Comparison of ENCODE assay signal across 8 mouse cellular contexts in genomic region chr4:118134485-118135365, GRCm38 (mm10). TPM values are rescaled to one million over a fixed set of nuclear protein-coding genes. Genes with fewer than 3 reads are reported as not detected.
DNase-seq lines count a peak whose midpoint lies in the region; ATAC-seq lines count a peak whose summit lies in the region.

Gene St3gal3, minus strand, starts transcription at chr4:118134914.

- H3K27me3 ChIP-seq in hindbrain, embryonic 12.5 days, result no peaks in the 10 kb centered on the region

- H3K4me2 ChIP-seq in hindbrain, embryonic 12.5 days (replicated peaks), result peak within 1 kb of the TSS; percentile 82

- H3K27ac ChIP-seq in hindbrain, embryonic 12.5 days, result peak within 1 kb of the TSS; percentile 88

- H3K9me3 ChIP-seq in hindbrain, embryonic 12.5 days (replicated peaks), result no peaks in the 10 kb centered on the region

- H3K9ac ChIP-seq in hindbrain, embryonic 12.5 days, result peak within 1 kb of the TSS; percentile 92

- peak; percentile 99 for ATAC-seq in hindbrain, embryonic 12.5 days (ENCODE audit: low FRiP score)

- peaks cover 15% of the 10 kb centered on the region for H3K4me1 ChIP-seq in hindbrain, embryonic 12.5 days

- peak; percentile 100 for DNase-seq in Muller cell, postnatal 12 days (ENCODE audit: inconsistent ontology term)
- DNase-seq in cerebellum, adult 9-11 months, result peak; percentile 98
- DNase-seq in frontal cortex, postnatal 10 days (ENCODE audit: low spot score in 2 of 2), result peak; percentile 96 to 98
- DNase-seq in layer of hippocampus, postnatal 14 days (ENCODE audit: low spot score in 2 of 2), result peak; percentile 98 to 99
- DNase-seq in lung, postnatal 14 days, result peak; percentile 98
- peak; percentile 50 for DNase-seq in retina, adult 2 months (ENCODE audit: low read depth, low spot score)
- peak; percentile 92 to 95 for DNase-seq in thymus, postnatal 36 days

- peaks cover 37% of the 10 kb centered on the region for H3K36me3 ChIP-seq in hindbrain, embryonic 12.5 days

- H3K4me3 ChIP-seq in hindbrain, embryonic 12.5 days, result peak within 1 kb of the TSS; percentile 99

- under 1% methylated on average over 81 of the region's 84 CpGs for WGBS in hindbrain, embryonic 12.5 days

RNA-seq across cellular contexts. Expression of gene St3gal3, which starts in this region (rescaled TPM):
- 10.9 TPM in 2 replicates for polyA plus RNA-seq in hindbrain, embryonic 12.5 days (2016; fragmentation: Nextera tagmentation; extraction: Ambion mirVana)
- total RNA-seq in layer of hippocampus, postnatal 14 days (2021), result 10 to 100 TPM; 40.7 to 43.0 TPM

Comparison
In these comparisons a context has a peak if more than half of its experiments do, and no peak if none do; other contexts are left out.
1. Peak in every context shown above with its lines: DNase-seq, ATAC-seq, H3K4me3 ChIP-seq and H3K27ac ChIP-seq.
2. DNase-seq: peak in every context shown above with its lines; median percentile 100 in Muller cell, postnatal 12 days; 98 in layer of hippocampus, postnatal 14 days; 98 in cerebellum, adult 9-11 months; 98 in lung, postnatal 14 days; 97 in frontal cortex, postnatal 10 days; 94 in thymus, postnatal 36 days; 50 in retina, adult 2 months.